In the genomic region with DNA sequence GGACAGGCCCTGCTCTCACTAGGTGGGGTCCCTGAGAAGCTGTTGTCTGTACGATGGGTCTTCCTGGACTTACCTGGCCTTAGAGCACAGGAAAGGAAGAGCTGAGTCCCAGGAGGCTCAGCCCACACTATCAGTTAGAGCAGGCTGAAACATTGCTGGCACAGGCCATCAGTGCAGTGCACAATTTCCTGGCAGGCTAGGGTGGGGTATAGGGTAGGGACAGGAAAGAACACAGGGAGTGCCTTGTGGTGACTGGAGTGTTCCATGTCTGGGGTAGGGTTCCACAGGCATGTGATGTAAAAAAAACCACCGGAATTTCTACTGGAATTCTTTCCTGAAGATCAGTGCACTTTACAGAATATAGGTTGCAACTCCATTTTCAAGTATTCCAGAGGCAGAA, we compare ENCODE assay signal across 10 mouse cellular contexts. TPM values are rescaled to one million over a fixed set of nuclear protein-coding genes. Genes with fewer than 3 reads are reported as not detected.
DNase-seq lines count a peak whose midpoint lies in the region; ATAC-seq and TF ChIP-seq lines count a peak whose summit lies in the region.
"Had no signal": no experiment of that assay in that cellular context is flagged by ENCODE, and none has a peak within 500 bp of the region (broad histone marks: within the 10 kb centered on the region; RNA-seq: fewer than 3 reads in every experiment).

No protein-coding gene starts in this region.

- no peak overlapping the region for H3K27ac ChIP-seq in lung, embryonic 16.5 days (ENCODE audit: low read length)
- H3K27ac ChIP-seq in forebrain, embryonic 10.5 days = no peak overlapping the region
- H3K27ac ChIP-seq in liver, embryonic 11.5 days (ENCODE audit: low read depth, low read length) = no peak overlapping the region
- H3K27ac ChIP-seq: lung, embryonic 15.5 days; neural tube, embryonic 15.5 days had no signal

- ATAC-seq in lung, embryonic 16.5 days (ENCODE audit: low read depth) = peak; percentile 60; the same call in 1 of the 2 replicates
- ATAC-seq in liver, embryonic 11.5 days (replicated peaks; ENCODE audit: low FRiP score) = no peak

- TF ChIP-seq CTCF in E14TG2a.4 (conservative IDR thresholded peaks at IDR 0.05; ENCODE audit: low read length) = no peak

- H3K9me3 ChIP-seq in E14TG2a.4 (ENCODE audit: low read length) = peaks cover 25% of the 10 kb centered on the region
- no peaks in the 10 kb centered on the region for H3K9me3 ChIP-seq in lung, embryonic 16.5 days (ENCODE audit: control insufficient read depth, low read length)
- H3K9me3 ChIP-seq in forebrain, embryonic 10.5 days = no peaks in the 10 kb centered on the region
- H3K9me3 ChIP-seq in liver, embryonic 11.5 days (ENCODE audit: control insufficient read depth, low read length) = no peaks in the 10 kb centered on the region
- H3K9me3 ChIP-seq: lung, embryonic 15.5 days; neural tube, embryonic 15.5 days had no signal

- no peaks in the 10 kb centered on the region for H3K27me3 ChIP-seq in E14TG2a.4 (ENCODE audit: insufficient read depth, low read length)
- no peaks in the 10 kb centered on the region for H3K27me3 ChIP-seq in lung, embryonic 16.5 days (ENCODE audit: control insufficient read depth, insufficient read depth, low read depth, low read length)
- H3K27me3 ChIP-seq in forebrain, embryonic 10.5 days (ENCODE audit: poor library complexity, severe bottlenecking) = no peaks in the 10 kb centered on the region
- H3K27me3 ChIP-seq in liver, embryonic 11.5 days (replicated peaks; ENCODE audit: control insufficient read depth, insufficient read depth, low read length) = no peaks in the 10 kb centered on the region
- H3K27me3 ChIP-seq: lung, embryonic 15.5 days; neural tube, embryonic 15.5 days had no signal

- no peaks in the 10 kb centered on the region for H3K36me3 ChIP-seq in E14TG2a.4 (ENCODE audit: insufficient read depth, low read length)
- no peaks in the 10 kb centered on the region for H3K36me3 ChIP-seq in lung, embryonic 16.5 days (ENCODE audit: control insufficient read depth, insufficient read depth, low read length)
- no peaks in the 10 kb centered on the region for H3K36me3 ChIP-seq in forebrain, embryonic 10.5 days (replicated peaks)
- H3K36me3 ChIP-seq in liver, embryonic 11.5 days (ENCODE audit: control insufficient read depth, insufficient read depth, low read length) = no peaks in the 10 kb centered on the region
- H3K36me3 ChIP-seq: lung, embryonic 15.5 days; neural tube, embryonic 15.5 days had no signal

- intact Hi-C loops in heart, postnatal 25 days (cut with DNase I) = no loop called here

- peaks cover 26% of the 10 kb centered on the region for H3K4me1 ChIP-seq in E14TG2a.4 (replicated peaks; ENCODE audit: low read depth, low read length)
- no peaks in the 10 kb centered on the region for H3K4me1 ChIP-seq in lung, embryonic 16.5 days (replicated peaks; ENCODE audit: control insufficient read depth, insufficient read depth, low read length)
- peaks cover 5% of the 10 kb centered on the region; the same call in 1 of the 2 replicates for H3K4me1 ChIP-seq in forebrain, embryonic 10.5 days
- H3K4me1 ChIP-seq in liver, embryonic 11.5 days (replicated peaks; ENCODE audit: control insufficient read depth, insufficient read depth, low read length) = peaks cover 2% of the 10 kb centered on the region
- H3K4me1 ChIP-seq: neural tube, embryonic 15.5 days had no signal

- DNase-seq in adipocyte (ENCODE audit: low spot score) = peak; percentile 14
- peak; percentile 48 for DNase-seq in heart, postnatal 25 days (ENCODE audit: low spot score)
- no peak for DNase-seq in natural killer cell, adult 2 months (ENCODE audit: low spot score in 2 of 2)
- DNase-seq in forebrain, embryonic 10.5 days (ENCODE audit: extremely low spot score, low spot score) = no peak
- no peak for DNase-seq in liver, embryonic 11.5 days (ENCODE audit: low spot score)
- DNase-seq: gastrocnemius, postnatal 36 days had no signal

- H3K4me2 ChIP-seq in lung, embryonic 16.5 days (ENCODE audit: low read depth, low read length) = no peak overlapping the region
- no peak overlapping the region for H3K4me2 ChIP-seq in liver, embryonic 11.5 days
- H3K4me2 ChIP-seq: lung, embryonic 15.5 days; neural tube, embryonic 15.5 days had no signal

- 63% methylated on average over 2 of the region's 2 CpGs for WGBS in lung, embryonic 16.5 days
- WGBS in forebrain, embryonic 10.5 days = 83% methylated on average over 2 of the region's 2 CpGs
- 66% methylated on average over 2 of the region's 2 CpGs for WGBS in liver, embryonic 11.5 days

- 0 out of 2 replicates have a peak overlapping the region, but pooled peaks have one; percentile 20 for H3K4me3 ChIP-seq in E14TG2a.4 (replicated peaks; ENCODE audit: low read length)
- H3K4me3 ChIP-seq in lung, embryonic 16.5 days (ENCODE audit: low read length) = no peak overlapping the region
- no peak overlapping the region for H3K4me3 ChIP-seq in forebrain, embryonic 10.5 days
- no peak overlapping the region for H3K4me3 ChIP-seq in liver, embryonic 11.5 days (ENCODE audit: low read depth, low read length)
- H3K4me3 ChIP-seq: lung, embryonic 15.5 days; neural tube, embryonic 15.5 days had no signal

- no peak overlapping the region for H3K9ac ChIP-seq in lung, embryonic 16.5 days (ENCODE audit: low read length)
- H3K9ac ChIP-seq in liver, embryonic 11.5 days (ENCODE audit: low read depth, low read length) = no peak overlapping the region
- H3K9ac ChIP-seq: lung, embryonic 15.5 days; neural tube, embryonic 15.5 days had no signal

RNA-seq across cellular contexts. Expression of a gene that starts 58.9 kb away (rescaled TPM):
- total RNA-seq in heart, postnatal 25 days (2021) = 10 to 100 TPM; 33.9 to 38.3 TPM
- 49.2 and 49.9 TPM in 2 replicates for polyA plus RNA-seq in lung, embryonic 16.5 days (2015; fragmentation: Nextera tagmentation; extraction: Ambion mirVana)
- polyA plus RNA-seq in forebrain, embryonic 10.5 days (2016; fragmentation: Nextera tagmentation; extraction: Ambion mirVana) = 27.8 and 29.2 TPM in 2 replicates
- polyA plus RNA-seq in liver, embryonic 11.5 days (2014; fragmentation: Nextera tagmentation; extraction: Ambion mirVana) = 27.9 and 28.3 TPM in 2 replicates

Comparison
In these comparisons a context has a peak if more than half of its experiments do, and no peak if none do; other contexts are left out.
1. DNase-seq: peak in adipocyte (single experiment) and heart, postnatal 25 days (single experiment); none in natural killer cell, adult 2 months (0 of 2), forebrain, embryonic 10.5 days (single experiment) and liver, embryonic 11.5 days (single experiment).